Mouse (Mus musculus) cortical plate, adult 2 months (tissue): ENCODE results near the gene Dmrt1.

Experiments used
- CTCF ChIP-seq: fragments of 200-500 bp; IDR thresholded peaks from 2 replicates; pipeline ENCODE4 v1.5.1; 2011; ENCODE audit warnings: mild to moderate bottlenecking, control low read depth, low read length; ENCODE audit not compliant: insufficient read depth; ENCODE audit errors: extremely low read depth
- POLR2A ChIP-seq: fragments of 200-500 bp; IDR thresholded peaks from 2 replicates; pipeline ENCODE4 v1.6.1; 2011; ENCODE audit warnings: mild to moderate bottlenecking, low read length, control low read depth; ENCODE audit not compliant: insufficient read depth; ENCODE audit errors: extremely low read depth

GRCm38 (mm10) chr19:25610411-25611111 is 105.1 kb downstream of the Dmrt1 start:
- no peak for TF ChIP-seq CTCF
- no peak for TF ChIP-seq POLR2A
